Mouse (Mus musculus): ENCODE measurements around the gene Tmem243.

DNA sequence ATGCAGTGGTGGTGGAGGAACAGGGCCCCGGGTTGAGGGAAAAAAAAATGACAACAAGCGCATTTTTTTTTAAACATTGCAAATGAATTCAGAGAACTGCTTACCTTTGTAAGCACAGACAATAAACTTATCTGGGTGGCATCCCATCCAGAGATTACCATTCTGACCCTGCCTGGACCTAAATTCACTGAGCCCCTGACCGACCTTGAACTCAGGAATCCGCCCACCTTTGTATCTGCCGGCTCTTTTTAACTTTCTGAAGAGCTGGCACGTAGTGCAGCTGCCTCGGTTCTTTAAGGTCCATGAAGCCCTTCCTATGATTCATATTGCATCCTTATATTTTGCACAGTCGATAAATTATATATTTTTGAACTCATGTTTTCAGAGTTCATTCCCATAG lies 65.9 kb downstream of the Tmem243 start:
- no peak for TF ChIP-seq CTCF (IDR thresholded peaks at IDR 0.05; ENCODE audit: low read depth)
- TF ChIP-seq EP300 (IDR thresholded peaks at IDR 0.05; ENCODE audit: low read depth) = no peak

Data from liver, embryonic 14.5 days (tissue).